Mouse (Mus musculus): ENCODE data around the gene Pspc1.

Gene Pspc1

DNA sequence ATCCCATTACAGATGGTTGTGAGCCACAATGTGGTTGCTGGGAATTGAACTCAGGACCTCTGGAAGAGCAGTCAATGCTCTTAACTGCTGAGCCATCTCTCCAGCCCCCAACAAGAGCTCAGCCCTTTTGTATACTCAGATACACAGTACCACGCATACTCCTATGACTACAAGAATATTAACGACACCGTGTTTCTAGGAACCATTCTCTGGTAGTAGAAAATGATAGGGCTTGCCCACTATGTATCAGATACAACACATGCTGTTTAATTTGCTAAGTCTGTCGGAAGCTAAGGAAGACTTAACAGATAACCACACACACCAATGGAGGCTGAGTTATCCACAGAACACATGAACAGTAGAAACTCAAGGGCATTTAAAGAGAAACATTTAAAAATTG lies 75.5 kb downstream of the Pspc1 start:
- no peak for DNase-seq (ENCODE audit: extremely low read depth, insufficient read length, low spot score)

DNA sequence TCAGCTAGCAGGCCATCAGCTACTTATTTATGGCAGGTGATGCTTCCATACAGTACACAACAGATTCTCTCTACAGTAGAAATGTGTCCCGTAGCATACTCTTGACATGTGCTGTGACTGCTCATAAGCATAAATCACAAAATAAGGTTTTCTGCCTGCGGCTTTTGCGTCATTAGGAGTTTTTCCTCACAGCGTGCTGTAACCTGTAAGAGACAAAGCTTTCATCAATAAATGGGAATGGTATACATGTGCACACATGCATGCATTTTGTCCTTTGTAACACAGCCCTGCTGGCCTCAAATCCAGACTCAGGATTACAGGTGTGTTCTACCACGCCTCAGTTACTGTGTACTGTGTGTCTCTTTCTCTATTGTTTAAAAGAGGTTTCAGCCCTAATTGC lies 80.3 kb downstream of the Pspc1 start:
- no peak for DNase-seq (ENCODE audit: extremely low read depth, insufficient read length, low spot score)

DNA sequence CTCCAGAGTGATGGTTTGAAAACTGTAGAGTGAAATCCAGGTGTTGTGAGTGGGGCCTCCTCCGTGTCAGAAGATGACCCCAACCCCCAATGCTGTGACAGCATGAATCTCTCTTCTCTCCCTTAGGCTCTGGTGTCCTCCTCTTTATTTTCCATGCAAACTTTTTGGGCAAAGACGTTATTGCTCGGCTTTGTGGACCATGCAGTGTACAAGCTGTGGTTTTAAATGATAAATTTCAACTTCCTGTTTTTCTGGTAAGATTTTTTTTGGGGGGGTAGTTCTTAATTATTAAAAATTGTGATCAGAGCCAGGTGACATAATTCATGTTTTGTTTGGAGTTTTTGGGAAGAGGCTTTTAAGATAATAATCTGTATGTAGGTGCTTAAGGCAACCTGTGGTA lies 82.6 kb downstream of the Pspc1 start:
- DNase-seq (ENCODE audit: extremely low read depth, insufficient read length, low spot score), result no peak

DNA sequence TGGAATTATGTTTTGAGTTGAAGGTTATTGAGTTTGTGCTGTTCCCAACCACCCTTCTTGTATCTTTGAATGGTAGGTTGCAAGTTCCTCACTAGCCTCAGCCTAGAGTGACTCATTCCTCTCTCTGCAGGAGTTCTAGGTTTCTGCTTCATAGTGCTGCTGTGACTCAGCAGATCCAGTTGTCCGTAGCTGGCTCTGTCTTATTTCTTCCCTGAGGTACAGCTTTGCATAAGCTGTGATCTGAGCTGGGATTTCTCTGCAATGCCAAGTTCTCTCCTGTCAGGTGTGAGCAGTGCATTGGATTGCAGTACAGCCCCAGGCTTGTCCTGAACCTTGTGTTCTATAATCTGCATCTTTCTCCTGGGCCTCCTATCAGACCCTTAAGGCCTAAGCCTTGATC lies 88.3 kb downstream of the Pspc1 start:
- no peak for DNase-seq (ENCODE audit: extremely low read depth, insufficient read length, low spot score)

DNA sequence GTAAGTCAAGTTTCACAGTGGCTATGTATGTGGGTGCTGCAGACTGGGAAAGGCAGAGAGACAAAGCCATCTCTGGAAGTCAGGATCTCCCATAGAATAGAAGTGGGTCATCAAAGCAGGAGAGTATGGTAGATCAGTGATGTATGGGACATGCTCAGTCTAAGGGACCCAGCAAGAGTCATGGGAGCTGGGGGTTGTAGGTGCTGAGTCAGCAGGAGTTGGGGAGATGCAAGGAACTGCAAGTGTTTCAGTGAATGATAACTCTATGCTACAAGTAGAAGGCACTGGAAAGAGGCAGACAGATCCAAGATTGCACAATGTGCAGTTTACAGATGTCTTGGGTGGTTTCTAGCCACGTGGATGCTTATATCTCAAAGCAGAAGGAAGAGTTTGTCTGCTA lies 89.0 kb downstream of the Pspc1 start:
- DNase-seq (ENCODE audit: extremely low read depth, insufficient read length, low spot score), result no peak

DNA sequence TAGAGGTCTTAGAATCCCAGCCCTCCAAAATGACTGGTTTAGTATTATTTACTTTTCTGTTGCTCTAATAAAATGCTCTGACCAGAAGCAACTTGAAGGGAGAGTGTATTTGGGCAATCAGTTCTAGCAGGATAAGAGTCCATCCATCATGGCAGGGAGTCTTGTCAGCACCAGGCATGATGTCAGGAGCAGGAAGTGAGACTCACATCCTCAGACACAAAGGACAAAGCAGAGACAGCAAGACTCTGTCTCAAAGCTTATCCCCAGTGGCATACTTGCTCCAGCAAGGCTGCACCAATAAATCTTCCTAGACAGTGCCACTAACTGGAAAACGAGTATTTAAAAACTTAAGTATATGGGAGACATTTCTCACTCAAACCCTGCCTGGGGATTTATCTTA lies 92.7 kb downstream of the Pspc1 start:
- DNase-seq (ENCODE audit: extremely low read depth, insufficient read length, low spot score), result no peak

Measured in 3134 (cell line).